Mouse (Mus musculus): ENCODE data around the gene Grm1.

Gene Grm1

GRCm38 (mm10) chr10:10827308-10827707 is 254.8 kb downstream of the Grm1 start:
- DNase-seq = no peak

GRCm38 (mm10) chr10:10818061-10818460 is 264.1 kb downstream of the Grm1 start:
- DNase-seq = no peak

- no peak for DNase-seq
Measured at GRCm38 (mm10) chr10:10814631-10815216, 267.4 kb downstream of the Grm1 start.

- peak; percentile 8 to 18 for DNase-seq
Measured at GRCm38 (mm10) chr10:10812750-10813711, 269.1 kb downstream of the Grm1 start.

- no peak for DNase-seq
Measured at GRCm38 (mm10) chr10:10809777-10810176, 272.4 kb downstream of the Grm1 start.

- no peak for DNase-seq
Measured at GRCm38 (mm10) chr10:10795321-10795720, 286.8 kb downstream of the Grm1 start.

GRCm38 (mm10) chr10:10790458-10790857 is 291.7 kb downstream of the Grm1 start:
- DNase-seq = no peak

GRCm38 (mm10) chr10:10789967-10790366 is 292.2 kb downstream of the Grm1 start:
- no peak for DNase-seq

- DNase-seq = no peak
Measured at GRCm38 (mm10) chr10:10787906-10788416, 294.2 kb downstream of the Grm1 start.

GRCm38 (mm10) chr10:10785122-10785521 is 297.0 kb downstream of the Grm1 start:
- DNase-seq = no peak

GRCm38 (mm10) chr10:10774827-10775226 is 307.3 kb downstream of the Grm1 start:
- DNase-seq = no peak

- DNase-seq = no peak
Measured at GRCm38 (mm10) chr10:10763015-10763414, 319.1 kb downstream of the Grm1 start.

- no peak for DNase-seq
Measured at GRCm38 (mm10) chr10:10761274-10761673, 320.9 kb downstream of the Grm1 start.

- DNase-seq = no peak
Measured at GRCm38 (mm10) chr10:10760801-10761200, 321.4 kb downstream of the Grm1 start.

GRCm38 (mm10) chr10:10751033-10751432 is 331.1 kb downstream of the Grm1 start:
- no peak for DNase-seq

- no peak for DNase-seq
Measured at GRCm38 (mm10) chr10:10744097-10744496, 338.1 kb downstream of the Grm1 start.

- no peak for DNase-seq
Measured at GRCm38 (mm10) chr10:10742172-10742571, 340.0 kb downstream of the Grm1 start.

- no peak for DNase-seq
Measured at GRCm38 (mm10) chr10:10741314-10741713, 340.8 kb downstream of the Grm1 start.

GRCm38 (mm10) chr10:10740729-10741128 is 341.4 kb downstream of the Grm1 start:
- DNase-seq = no peak

- peak in 1 of 2 experiments; percentile 1 for DNase-seq
Measured at GRCm38 (mm10) chr10:10737041-10737681, 345.0 kb downstream of the Grm1 start.

- no peak for DNase-seq
Measured at GRCm38 (mm10) chr10:10734561-10734960, 347.6 kb downstream of the Grm1 start.

- DNase-seq = no peak
Measured at GRCm38 (mm10) chr10:10733092-10733491, 349.1 kb downstream of the Grm1 start.

- DNase-seq = no peak
Measured at GRCm38 (mm10) chr10:10726501-10726900, 355.7 kb downstream of the Grm1 start.
